Mouse (Mus musculus) C2C12 (cell line): ENCODE data around the gene Anks3.

Experiments used
- CEBPB ChIP-seq: IDR thresholded peaks from one replicate; pipeline ENCODE4 v1.6.1; 2011; ENCODE audit warnings: low read depth, mild to moderate bottlenecking, control low read depth, moderate library complexity
- CTCF ChIP-seq: IDR thresholded peaks from one replicate; pipeline ENCODE4 v1.5.1; 2011; ENCODE audit not compliant: control insufficient read depth, insufficient read depth, insufficient read length
- FOSL1 ChIP-seq: IDR thresholded peaks from one replicate; pipeline ENCODE4 v1.8.0; 2011; ENCODE audit warnings: mild to moderate bottlenecking, low read length; ENCODE audit not compliant: poor library complexity, insufficient read depth, severe bottlenecking
- MAX ChIP-seq: IDR thresholded peaks from one replicate; pipeline ENCODE4 v1.6.1; 2011; ENCODE audit warnings: mild to moderate bottlenecking, control low read depth
- MYOG ChIP-seq: IDR thresholded peaks from one replicate; pipeline ENCODE4 v1.6.1; 2011; ENCODE audit not compliant: control insufficient read depth, insufficient read length; ENCODE audit errors: extremely low read depth
- USF1 ChIP-seq: IDR thresholded peaks from one replicate; pipeline ENCODE4 v1.6.1; 2011; ENCODE audit warnings: low read depth, mild to moderate bottlenecking, control low read depth, moderate library complexity

DNA sequence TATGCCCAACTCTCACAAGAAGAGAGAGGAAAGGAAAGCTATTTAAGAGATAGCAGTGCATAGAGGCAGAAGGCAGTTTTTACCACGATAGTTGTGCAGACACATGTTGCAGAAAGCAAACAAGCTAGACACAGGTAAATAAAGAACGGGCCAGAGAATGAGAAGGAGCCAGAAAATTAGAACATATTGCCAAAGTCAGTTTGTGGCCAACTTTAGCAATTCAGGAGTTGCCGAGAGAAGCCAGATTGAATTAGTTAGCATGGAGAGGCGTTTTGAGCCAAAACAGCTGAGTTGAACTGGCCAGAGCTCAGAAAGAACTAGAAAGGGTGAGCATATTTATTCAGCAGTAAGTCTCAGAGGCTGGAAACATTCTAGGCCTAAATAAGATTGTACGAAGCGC is 71.8 kb downstream of the Anks3 start:
- no peak for TF ChIP-seq CTCF
- TF ChIP-seq CEBPB: no peak
- no peak for TF ChIP-seq MYOG
- TF ChIP-seq USF1: no peak
- no peak for TF ChIP-seq MAX
- TF ChIP-seq FOSL1: no peak
